Mouse (Mus musculus) C2C12 (cell line): Measurements from ENCODE around the gene Rxylt1.

Experiments
- CEBPB ChIP-seq: IDR thresholded peaks from one replicate; pipeline ENCODE4 v1.6.1; 2011; ENCODE audit warnings: low read depth, mild to moderate bottlenecking, control low read depth, moderate library complexity
- CTCF ChIP-seq: IDR thresholded peaks from one replicate; pipeline ENCODE4 v1.5.1; 2011; ENCODE audit not compliant: control insufficient read depth, insufficient read depth, insufficient read length
- MAX ChIP-seq: IDR thresholded peaks from one replicate; pipeline ENCODE4 v1.6.1; 2011; ENCODE audit warnings: mild to moderate bottlenecking, control low read depth

- no peak for TF ChIP-seq CTCF
- no peak for TF ChIP-seq MAX
- TF ChIP-seq CEBPB = no peak
Observed at GRCm38 (mm10) chr10:122046904-122047726, 50.1 kb downstream of the Rxylt1 start, which contains the start of gene Srgap1.
